Mouse (Mus musculus): ENCODE data around the gene Mrpl27. TPM values are rescaled to one million over a fixed set of nuclear protein-coding genes. Genes with fewer than 3 reads are reported as not detected.
A peak's percentile ranks its signal among the peaks of the same experiment; 100 is the strongest.

The Mrpl27 gene
- 55.7 and 56.6 TPM in 2 replicates for polyA plus RNA-seq (2015; fragmentation: Nextera tagmentation; extraction: Ambion mirVana)

GRCm38 (mm10) chr11:94653663-94654436 lies at the start of gene Mrpl27, which contains the start of gene Eme1:
Mrpl27 (plus strand) TSS chr11:94653767.
Eme1 (minus strand) TSS chr11:94653964.
- peak within 1 kb of the TSS; percentile 85 for H3K4me3 ChIP-seq (ENCODE audit: low read depth, low read length)
- H3K9me3 ChIP-seq (replicated peaks; ENCODE audit: control insufficient read depth, low read length), result no peaks in the 10 kb centered on the region
- peaks cover 14% of the 10 kb centered on the region for H3K4me1 ChIP-seq (ENCODE audit: control insufficient read depth, low read depth, low read length)
- no peaks in the 10 kb centered on the region for H3K27me3 ChIP-seq (ENCODE audit: control insufficient read depth, insufficient read depth, low read depth, low read length)
- ATAC-seq (ENCODE audit: low read depth), result peak; percentile 90
- H3K9ac ChIP-seq (ENCODE audit: low read depth, low read length), result peak within 1 kb of the TSS; percentile 79
- H3K4me2 ChIP-seq (ENCODE audit: low read depth, low read length), result peak within 1 kb of the TSS; percentile 87
- under 1% methylated on average over 32 of the region's 32 CpGs for WGBS (ENCODE audit: insufficient replicate concordance)
- H3K27ac ChIP-seq (ENCODE audit: low read length), result peak within 1 kb of the TSS; percentile 92
- H3K36me3 ChIP-seq (ENCODE audit: control insufficient read depth, insufficient read depth), result peaks cover 5% of the 10 kb centered on the region; the same call in 1 of the 2 replicates

GRCm38 (mm10) chr11:94610744-94611740 lies 42.5 kb upstream of the Mrpl27 start:
- no peak for ATAC-seq (ENCODE audit: low read depth)
- WGBS (ENCODE audit: insufficient replicate concordance), result 39% methylated on average over 4 of the region's 4 CpGs
- no peak overlapping the region for H3K27ac ChIP-seq (ENCODE audit: low read length)

GRCm38 (mm10) chr11:94614603-94615002 lies 39.0 kb upstream of the Mrpl27 start:
- Histone ChIP-seq H3K4me3 (ENCODE audit: low read depth, low read length) (no peak overlapping the region), H3K9me3 (replicated peaks; ENCODE audit: control insufficient read depth, low read length) (no peaks in the 10 kb centered on the region), H3K27ac (ENCODE audit: low read length) (no peak overlapping the region), H3K9ac (ENCODE audit: low read depth, low read length) (no peak overlapping the region), H3K4me2 (ENCODE audit: low read depth, low read length) (no peak overlapping the region), H3K4me1 (ENCODE audit: control insufficient read depth, low read depth, low read length) (no peaks in the 10 kb centered on the region), H3K36me3 (ENCODE audit: control insufficient read depth, insufficient read depth) (no peaks in the 10 kb centered on the region), H3K27me3 (ENCODE audit: control insufficient read depth, insufficient read depth, low read depth, low read length) (no peaks in the 10 kb centered on the region)
- no peak for ATAC-seq (ENCODE audit: low read depth)
- WGBS (ENCODE audit: insufficient replicate concordance), result 70% methylated on average over 4 of the region's 4 CpGs

More at GRCm38 (mm10) chr11:94610744-94611740, 42.5 kb upstream of the Mrpl27 start:
- no peaks in the 10 kb centered on the region for H3K4me1 ChIP-seq (ENCODE audit: control insufficient read depth, low read depth, low read length)
- H3K27me3 ChIP-seq (ENCODE audit: control insufficient read depth, insufficient read depth, low read depth, low read length), result no peaks in the 10 kb centered on the region
- H3K4me2 ChIP-seq (ENCODE audit: low read depth, low read length), result no peak overlapping the region
- H3K36me3 ChIP-seq (ENCODE audit: control insufficient read depth, insufficient read depth), result no peaks in the 10 kb centered on the region
- H3K9ac ChIP-seq (ENCODE audit: low read depth, low read length), result no peak overlapping the region
- H3K9me3 ChIP-seq (replicated peaks; ENCODE audit: control insufficient read depth, low read length), result no peaks in the 10 kb centered on the region
- no peak overlapping the region for H3K4me3 ChIP-seq (ENCODE audit: low read depth, low read length)

DNA sequence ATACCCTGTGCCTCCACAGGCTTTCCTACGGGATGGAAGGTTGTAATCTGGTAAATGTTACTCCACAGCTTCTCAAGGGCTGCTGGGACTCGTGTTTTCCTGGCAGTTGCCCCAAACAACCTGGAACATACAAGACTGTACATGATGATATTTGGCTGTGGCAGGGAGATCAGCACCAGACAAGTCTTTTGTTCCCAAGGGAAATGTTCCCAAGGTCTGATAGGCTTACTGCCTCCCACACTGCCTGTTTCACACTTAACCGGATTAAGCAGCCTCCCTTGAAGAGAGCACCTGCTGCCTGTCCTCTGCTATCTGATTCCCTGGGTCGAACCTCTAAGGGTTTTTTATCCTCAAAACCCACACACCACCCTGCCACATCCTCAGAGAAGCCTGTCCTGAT lies 38.1 kb upstream of the Mrpl27 start:
- Histone ChIP-seq H3K4me1 (ENCODE audit: control insufficient read depth, low read depth, low read length) (no peaks in the 10 kb centered on the region), H3K4me2 (ENCODE audit: low read depth, low read length) (no peak overlapping the region), H3K36me3 (ENCODE audit: control insufficient read depth, insufficient read depth) (no peaks in the 10 kb centered on the region), H3K27me3 (ENCODE audit: control insufficient read depth, insufficient read depth, low read depth, low read length) (no peaks in the 10 kb centered on the region), H3K4me3 (ENCODE audit: low read depth, low read length) (no peak overlapping the region), H3K9ac (ENCODE audit: low read depth, low read length) (no peak overlapping the region), H3K27ac (ENCODE audit: low read length) (no peak overlapping the region), H3K9me3 (replicated peaks; ENCODE audit: control insufficient read depth, low read length) (no peaks in the 10 kb centered on the region)
- ATAC-seq (ENCODE audit: low read depth), result no peak
- 29% methylated on average over 4 of the region's 4 CpGs for WGBS (ENCODE audit: insufficient replicate concordance)

- WGBS (ENCODE audit: insufficient replicate concordance), result 65% methylated on average over 2 of the region's 2 CpGs
- Histone ChIP-seq H3K27ac (ENCODE audit: low read length) (no peak overlapping the region), H3K9me3 (replicated peaks; ENCODE audit: control insufficient read depth, low read length) (no peaks in the 10 kb centered on the region), H3K27me3 (ENCODE audit: control insufficient read depth, insufficient read depth, low read depth, low read length) (no peaks in the 10 kb centered on the region), H3K9ac (ENCODE audit: low read depth, low read length) (no peak overlapping the region), H3K4me3 (ENCODE audit: low read depth, low read length) (no peak overlapping the region), H3K36me3 (ENCODE audit: control insufficient read depth, insufficient read depth) (no peaks in the 10 kb centered on the region), H3K4me2 (ENCODE audit: low read depth, low read length) (no peak overlapping the region), H3K4me1 (ENCODE audit: control insufficient read depth, low read depth, low read length) (no peaks in the 10 kb centered on the region)
- ATAC-seq (ENCODE audit: low read depth), result no peak
These were observed 35.9 kb upstream of the Mrpl27 start for GRCm38 (mm10) chr11:94617646-94618045.

DNA sequence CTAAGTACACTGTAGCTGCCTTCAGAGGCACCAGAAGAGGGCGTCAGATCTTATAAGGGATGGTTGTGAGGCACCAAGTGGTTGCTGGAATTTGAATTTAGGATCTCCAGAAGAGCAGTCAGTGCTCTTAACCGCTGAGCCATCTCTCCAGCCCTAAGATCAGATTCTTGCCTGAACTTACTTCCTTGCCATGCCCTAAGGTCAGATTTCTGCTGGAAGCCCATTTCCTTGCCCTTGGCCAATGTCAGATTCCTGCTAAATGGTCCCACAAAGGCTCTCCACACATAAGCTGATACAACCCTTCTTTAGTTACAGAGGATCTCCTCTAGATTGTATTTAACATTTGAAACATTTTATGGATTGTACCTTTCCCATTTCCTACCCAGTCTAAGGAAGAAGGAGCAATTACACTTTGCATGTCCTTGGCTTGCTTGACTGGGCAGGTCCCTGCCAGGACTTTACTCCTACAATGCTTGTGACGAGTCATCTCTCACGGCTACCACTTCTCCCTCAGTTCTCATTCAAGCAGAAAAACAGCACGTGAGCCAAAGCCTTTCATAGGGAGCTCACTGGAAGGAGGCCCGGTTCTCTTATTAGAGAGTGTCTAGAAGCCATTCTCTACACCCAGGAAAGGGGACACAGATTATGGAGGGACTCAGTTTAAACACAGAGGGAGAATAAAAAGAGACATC lies 32.7 kb upstream of the Mrpl27 start:
- no peak overlapping the region for H3K4me2 ChIP-seq (ENCODE audit: low read depth, low read length)
- no peak overlapping the region for H3K4me3 ChIP-seq (ENCODE audit: low read depth, low read length)
- no peaks in the 10 kb centered on the region for H3K36me3 ChIP-seq (ENCODE audit: control insufficient read depth, insufficient read depth)
- H3K27me3 ChIP-seq (ENCODE audit: control insufficient read depth, insufficient read depth, low read depth, low read length), result no peaks in the 10 kb centered on the region
- no peak overlapping the region for H3K27ac ChIP-seq (ENCODE audit: low read length)
- no peaks in the 10 kb centered on the region for H3K9me3 ChIP-seq (replicated peaks; ENCODE audit: control insufficient read depth, low read length)
- H3K9ac ChIP-seq (ENCODE audit: low read depth, low read length), result no peak overlapping the region
- no peaks in the 10 kb centered on the region for H3K4me1 ChIP-seq (ENCODE audit: control insufficient read depth, low read depth, low read length)
- no peak for ATAC-seq (ENCODE audit: low read depth)
- whole genome bisulfite sequencing (ENCODE audit: insufficient replicate concordance), result 43% methylated on average over 6 of the region's 6 CpGs

DNA sequence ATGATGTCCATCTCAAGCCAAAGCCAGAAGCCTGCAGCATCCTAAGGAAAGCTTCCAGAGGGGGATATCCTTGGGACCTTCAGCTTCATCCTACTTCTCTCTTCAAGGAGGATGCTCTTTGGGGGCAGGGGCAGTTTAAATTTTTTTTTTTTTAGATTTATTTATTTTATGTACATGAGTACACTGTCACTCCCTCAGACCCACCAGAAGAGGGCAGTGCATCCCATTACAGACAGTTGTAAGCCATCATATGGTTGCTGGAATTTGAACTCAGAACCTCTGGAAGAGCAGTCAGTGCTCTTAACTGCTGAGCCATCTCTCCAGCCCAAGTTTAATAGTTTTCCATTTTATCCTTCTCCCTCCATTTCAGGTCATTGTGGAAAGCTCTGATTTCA lies 32.1 kb upstream of the Mrpl27 start:
- H3K4me2 ChIP-seq (ENCODE audit: low read depth, low read length), result no peak overlapping the region
- H3K27ac ChIP-seq (ENCODE audit: low read length), result no peak overlapping the region
- no peaks in the 10 kb centered on the region for H3K36me3 ChIP-seq (ENCODE audit: control insufficient read depth, insufficient read depth)
- no peaks in the 10 kb centered on the region for H3K4me1 ChIP-seq (ENCODE audit: control insufficient read depth, low read depth, low read length)
- H3K9me3 ChIP-seq (replicated peaks; ENCODE audit: control insufficient read depth, low read length), result no peaks in the 10 kb centered on the region
- H3K9ac ChIP-seq (ENCODE audit: low read depth, low read length), result no peak overlapping the region
- no peak for ATAC-seq (ENCODE audit: low read depth)
- H3K27me3 ChIP-seq (ENCODE audit: control insufficient read depth, insufficient read depth, low read depth, low read length), result no peaks in the 10 kb centered on the region
- no peak overlapping the region for H3K4me3 ChIP-seq (ENCODE audit: low read depth, low read length)

- WGBS (ENCODE audit: insufficient replicate concordance), result 20% methylated on average over 2 of the region's 2 CpGs
- Histone ChIP-seq H3K4me2 (ENCODE audit: low read depth, low read length) (no peak overlapping the region), H3K27me3 (ENCODE audit: control insufficient read depth, insufficient read depth, low read depth, low read length) (no peaks in the 10 kb centered on the region), H3K36me3 (ENCODE audit: control insufficient read depth, insufficient read depth) (no peaks in the 10 kb centered on the region), H3K27ac (ENCODE audit: low read length) (no peak overlapping the region), H3K9ac (ENCODE audit: low read depth, low read length) (no peak overlapping the region), H3K4me3 (ENCODE audit: low read depth, low read length) (no peak overlapping the region), H3K4me1 (ENCODE audit: control insufficient read depth, low read depth, low read length) (no peaks in the 10 kb centered on the region), H3K9me3 (replicated peaks; ENCODE audit: control insufficient read depth, low read length) (no peaks in the 10 kb centered on the region)
- ATAC-seq (ENCODE audit: low read depth), result no peak
These were observed 31.4 kb upstream of the Mrpl27 start for GRCm38 (mm10) chr11:94622162-94622561.
